Mouse (Mus musculus) erythroid progenitor cell, adult 5-6 weeks (primary cell): ENCODE measurements around the gene Tmem14c. TPM values are rescaled to one million over a fixed set of nuclear protein-coding genes. Genes with fewer than 3 reads are reported as not detected.

ENCODE experiments used
- total RNA-seq, 2 experiments: library from RNA; stranded (forward) in 1 of 2; stranded (reverse) in 1 of 2; fragments of 150-400 nt in 1 of 2; fragments of 186-747, 209-891 nt in 1 of 2; gene quantifications; 2 replicates each; pipeline versions ENCODE4 v1.2.3 to v1.2.4; 2015 to 2017; ENCODE audit warnings: low replicate concordance in 2 of 2

Gene Tmem14c
- total RNA-seq, 2 experiments from 2014 or later, result 461 to 784 TPM

Other genes with a start within 250 kb of the Tmem14c start
- gene Gcnt2, start 156.5 kb upstream of the Tmem14c start, total RNA-seq (2015; ENCODE audit: low replicate concordance), result 6.1 and 7.1 TPM in 2 replicates
- 1.4 and 1.9 TPM in 2 replicates for gene Gcnt2, start 156.5 kb upstream of the Tmem14c start, total RNA-seq (2017; ENCODE audit: low replicate concordance)
- 46.5 and 88.0 TPM in 2 replicates for gene Pak1ip1, start 15.3 kb upstream of the Tmem14c start, total RNA-seq (2015; ENCODE audit: low replicate concordance)
- gene Pak1ip1, start 15.3 kb upstream of the Tmem14c start, total RNA-seq (2017; ENCODE audit: low replicate concordance), result 63.4 and 63.5 TPM in 2 replicates
- gene Mak, start 63.4 kb downstream of the Tmem14c start, total RNA-seq (2015; ENCODE audit: low replicate concordance), result not detected in 2 replicates
- gene Mak, start 63.4 kb downstream of the Tmem14c start, total RNA-seq (2017; ENCODE audit: low replicate concordance), result not detected in 2 replicates
- not detected in 2 replicates for gene Gcm2, start 94.7 kb downstream of the Tmem14c start, total RNA-seq (2015; ENCODE audit: low replicate concordance)
- not detected in 2 replicates for gene Gcm2, start 94.7 kb downstream of the Tmem14c start, total RNA-seq (2017; ENCODE audit: low replicate concordance)
- gene Sycp2l, start 98.0 kb downstream of the Tmem14c start, total RNA-seq (2015; ENCODE audit: low replicate concordance), result not detected in 2 replicates
- not detected in 2 replicates for gene Sycp2l, start 98.0 kb downstream of the Tmem14c start, total RNA-seq (2017; ENCODE audit: low replicate concordance)
- not detected in 2 replicates for gene Elovl2, start 204.1 kb downstream of the Tmem14c start, total RNA-seq (2015; ENCODE audit: low replicate concordance)
- gene Elovl2, start 204.1 kb downstream of the Tmem14c start, total RNA-seq (2017; ENCODE audit: low replicate concordance), result not detected in 2 replicates
- gene Smim13, start 233.6 kb downstream of the Tmem14c start, total RNA-seq (2015; ENCODE audit: low replicate concordance), result 0.84 and 2.2 TPM in 2 replicates
- 2.8 and 5.4 TPM in 2 replicates for gene Smim13, start 233.6 kb downstream of the Tmem14c start, total RNA-seq (2017; ENCODE audit: low replicate concordance)